Mouse (Mus musculus): ENCODE measurements around the gene Mtrf1. TPM values are rescaled to one million over a fixed set of nuclear protein-coding genes. Genes with fewer than 3 reads are reported as not detected.
A peak's percentile ranks its signal among the peaks of the same experiment; 100 is the strongest.
"Not testable (repeated sequence)": the region's sequence is repeated elsewhere in the genome, so short reads cannot be mapped to it uniquely, and the experiment has no call there.

The Mtrf1 gene
- polyA plus RNA-seq, 1 experiment from 2014 or later = 13.7 TPM

- CTCF ChIA-PET = interaction anchor here (0.8 kb wide), 1 partner anchor 9 kb away, joined by 3 read pairs; no protein-coding TSS in a partner anchor
- in situ Hi-C loops (cut with MboI; ENCODE audit: low pct_unique_long_range_greater_than_20kb) = loop anchor here (25.0 kb wide), 1 partner anchor 805 kb away; no protein-coding TSS in a partner anchor
- TF ChIP-seq CTCF (IDR thresholded peaks at IDR 0.05) = no peak
- no peaks in the 10 kb centered on the region for H3K27me3 ChIP-seq
- ATAC-seq (no peak), DNase-seq (ENCODE audit: low read depth, low spot score) (no peak)
- POLR2A ChIA-PET = no interaction called here
Observed at GRCm38 (mm10) chr14:79407641-79408040, 10.1 kb downstream of the Mtrf1 start.

- no peak for DNase-seq (ENCODE audit: low read depth, low spot score)
- POLR2A ChIA-PET = no interaction called here
- in situ Hi-C loops (cut with MboI; ENCODE audit: low pct_unique_long_range_greater_than_20kb) = loop anchor here (25.0 kb wide), 1 partner anchor 803 kb away; no protein-coding TSS in a partner anchor
- CTCF ChIA-PET = interaction anchor here (1.2 kb wide), 1 partner anchor 11 kb away, joined by 3 read pairs; no protein-coding TSS in a partner anchor
- TF ChIP-seq CTCF (IDR thresholded peaks at IDR 0.05) = no peak
- no peaks in the 10 kb centered on the region for H3K27me3 ChIP-seq
- no peak for ATAC-seq
Observed at GRCm38 (mm10) chr14:79409278-79409830, 11.8 kb downstream of the Mtrf1 start.

- CTCF ChIA-PET = no interaction called here
- DNase-seq (ENCODE audit: low read depth, low spot score) (no peak), ATAC-seq (no peak)
- in situ Hi-C loops (cut with MboI; ENCODE audit: low pct_unique_long_range_greater_than_20kb) = loop anchor here (25.0 kb wide), 1 partner anchor 802 kb away; no protein-coding TSS in a partner anchor
- TF ChIP-seq CTCF (IDR thresholded peaks at IDR 0.05) = no peak
- POLR2A ChIA-PET = no interaction called here
- no peaks in the 10 kb centered on the region for H3K27me3 ChIP-seq
Observed at GRCm38 (mm10) chr14:79410662-79411061, 13.1 kb downstream of the Mtrf1 start.

GRCm38 (mm10) chr14:79413121-79413520 lies 15.5 kb downstream of the Mtrf1 start:
- POLR2A ChIA-PET = no interaction called here
- TF ChIP-seq CTCF (IDR thresholded peaks at IDR 0.05) = no peak
- ATAC-seq (no peak), DNase-seq (ENCODE audit: low read depth, low spot score) (no peak)
- in situ Hi-C loops (cut with MboI; ENCODE audit: low pct_unique_long_range_greater_than_20kb) = loop anchor here (25.0 kb wide), 1 partner anchor 799 kb away; no protein-coding TSS in a partner anchor
- no peaks in the 10 kb centered on the region for H3K27me3 ChIP-seq
- CTCF ChIA-PET = no interaction called here

GRCm38 (mm10) chr14:79420083-79420685 lies 22.6 kb downstream of the Mtrf1 start:
- in situ Hi-C loops (cut with MboI; ENCODE audit: low pct_unique_long_range_greater_than_20kb) = loop anchor here (25.0 kb wide), 1 partner anchor 792 kb away; no protein-coding TSS in a partner anchor
- CTCF ChIA-PET = interaction anchor here (1.8 kb wide), 1 partner anchor 19 kb away, joined by 4 read pairs; no protein-coding TSS in a partner anchor
- POLR2A ChIA-PET = no interaction called here
- no peak for DNase-seq (ENCODE audit: low read depth, low spot score)
- no peak for TF ChIP-seq CTCF (IDR thresholded peaks at IDR 0.05)
- ATAC-seq = no peak
- H3K27me3 ChIP-seq = no peaks in the 10 kb centered on the region

- ATAC-seq = peak; percentile 100
Observed at GRCm38 (mm10) chr14:79425979-79426729, 28.6 kb downstream of the Mtrf1 start, which contains the start of gene Kbtbd7. Kbtbd7 (plus strand) TSS chr14:79426511.

GRCm38 (mm10) chr14:79426730-79427365 lies 29.3 kb downstream of the Mtrf1 start:
- H3K27me3 ChIP-seq; CTCF ChIA-PET; in situ Hi-C loops (cut with MboI; ENCODE audit: low pct_unique_long_range_greater_than_20kb); DNase-seq (ENCODE audit: low read depth, low spot score): not testable (repeated sequence)
- POLR2A ChIA-PET = interaction anchor here (1.0 kb wide), 1 partner anchor 24 kb away, joined by 3 read pairs; no protein-coding TSS in a partner anchor
- peak; percentile 5 for ATAC-seq

More at GRCm38 (mm10) chr14:79425979-79426729, 28.6 kb downstream of the Mtrf1 start, which contains the start of gene Kbtbd7:
- POLR2A ChIA-PET = interaction anchor here (1.0 kb wide), 1 partner anchor 25 kb away, joined by 3 read pairs; no protein-coding TSS in a partner anchor
- CTCF ChIA-PET = no interaction called here
- in situ Hi-C loops (cut with MboI; ENCODE audit: low pct_unique_long_range_greater_than_20kb) = no loop called here
- no peaks in the 10 kb centered on the region for H3K27me3 ChIP-seq
- no peak for TF ChIP-seq CTCF (IDR thresholded peaks at IDR 0.05)
- peak; percentile 93 for DNase-seq (ENCODE audit: low read depth, low spot score)

GRCm38 (mm10) chr14:79434068-79434467 lies 36.5 kb downstream of the Mtrf1 start:
- no peak for DNase-seq (ENCODE audit: low read depth, low spot score)
- no peak for ATAC-seq
- ChIA-PET CTCF (interaction anchor here (1.6 kb wide), 1 partner anchor 16 kb away, joined by 3 read pairs; no protein-coding TSS in a partner anchor), POLR2A (no interaction called here)
- TF ChIP-seq CTCF (IDR thresholded peaks at IDR 0.05) = no peak
- in situ Hi-C loops (cut with MboI; ENCODE audit: low pct_unique_long_range_greater_than_20kb) = no loop called here
- H3K27me3 ChIP-seq = no peaks in the 10 kb centered on the region

GRCm38 (mm10) chr14:79440655-79441054 lies 43.1 kb downstream of the Mtrf1 start:
- peaks cover 5% of the 10 kb centered on the region for H3K27me3 ChIP-seq
- no peak for ATAC-seq
- ChIA-PET POLR2A (no interaction called here), CTCF (interaction anchor here (1.3 kb wide), 1 partner anchor 8 kb away, joined by 3 read pairs; no protein-coding TSS in a partner anchor)
- in situ Hi-C loops (cut with MboI; ENCODE audit: low pct_unique_long_range_greater_than_20kb) = no loop called here
- DNase-seq (ENCODE audit: low read depth, low spot score) = no peak
- no peak for TF ChIP-seq CTCF (IDR thresholded peaks at IDR 0.05)

GRCm38 (mm10) chr14:79441441-79441840 lies 43.9 kb downstream of the Mtrf1 start:
- peaks cover 5% of the 10 kb centered on the region for H3K27me3 ChIP-seq
- POLR2A ChIA-PET = no interaction called here
- in situ Hi-C loops (cut with MboI; ENCODE audit: low pct_unique_long_range_greater_than_20kb) = no loop called here
- ATAC-seq (no peak), DNase-seq (ENCODE audit: low read depth, low spot score) (no peak)
- CTCF ChIA-PET = interaction anchor here (1.3 kb wide), 1 partner anchor 9 kb away, joined by 3 read pairs; no protein-coding TSS in a partner anchor
- TF ChIP-seq CTCF (IDR thresholded peaks at IDR 0.05) = no peak

Measured in Patski (cell line).